ENCODE assay signal across 10 mouse cellular contexts in the genomic region with DNA sequence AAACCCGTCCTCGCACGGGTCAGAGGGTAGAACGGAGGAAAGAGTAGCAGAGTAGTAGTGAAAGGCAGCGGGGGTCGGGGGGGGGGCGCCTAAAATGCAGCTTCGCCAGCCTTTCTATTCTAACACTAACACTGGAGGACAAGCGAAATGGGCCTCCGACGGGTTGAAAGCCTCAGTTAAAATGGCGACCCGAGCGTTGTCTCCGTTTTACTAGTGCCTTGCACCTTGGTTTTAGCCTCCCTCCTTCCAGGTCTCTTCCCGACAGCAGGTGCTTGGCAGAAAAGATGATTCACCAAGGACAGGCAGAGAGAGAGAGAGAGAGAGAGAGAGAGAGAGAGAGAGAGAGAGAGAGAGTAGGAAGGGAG. TPM values are rescaled to one million over a fixed set of nuclear protein-coding genes. Genes with fewer than 3 reads are reported as not detected.
DNase-seq lines count a peak whose midpoint lies in the region; ATAC-seq and TF ChIP-seq lines count a peak whose summit lies in the region.
"Had no signal": no experiment of that assay in that cellular context is flagged by ENCODE, and none has a peak within 500 bp of the region (broad histone marks: within the 10 kb centered on the region; RNA-seq: fewer than 3 reads in every experiment).

No protein-coding gene starts in this region.

- 2% methylated on average over 15 of the region's 16 CpGs for WGBS in heart, postnatal 0 days
- whole genome bisulfite sequencing in forebrain, postnatal 0 days = 6% methylated on average over 16 of the region's 16 CpGs
- WGBS in midbrain, embryonic 16.5 days = 1% methylated on average over 15 of the region's 16 CpGs

- H3K9ac ChIP-seq in heart, postnatal 0 days (replicated peaks; ENCODE audit: low read depth, low read length) = no peak overlapping the region
- H3K9ac ChIP-seq in forebrain, postnatal 0 days = 0 out of 2 replicates have a peak overlapping the region, but pooled peaks have one; percentile 31
- H3K9ac ChIP-seq in midbrain, embryonic 16.5 days (ENCODE audit: low read depth, low read length) = no peak overlapping the region

- no peaks in the 10 kb centered on the region for H3K36me3 ChIP-seq in heart, postnatal 0 days (replicated peaks; ENCODE audit: control insufficient read depth, insufficient read depth, low read length)
- no peaks in the 10 kb centered on the region for H3K36me3 ChIP-seq in forebrain, postnatal 0 days (ENCODE audit: insufficient read depth)
- H3K36me3 ChIP-seq in midbrain, embryonic 16.5 days (ENCODE audit: control insufficient read depth, insufficient read depth, low read length) = no peaks in the 10 kb centered on the region

- TF ChIP-seq EP300 in heart, postnatal 0 days (IDR thresholded peaks at IDR 0.05; ENCODE audit: low read depth) = no peak

- DNase-seq in heart, postnatal 0 days (ENCODE audit: low spot score) = no peak
- no peak for DNase-seq in heart, postnatal 4 days
- DNase-seq in cerebellum, adult 8-10 months = peak; percentile 44
- no peak for DNase-seq in forebrain, postnatal 0 days
- no peak for DNase-seq in B cell, adult 2 months
- no peak for DNase-seq in thymus, postnatal 4 days
- DNase-seq in urinary bladder, postnatal 25 days (ENCODE audit: low spot score) = no peak
- DNase-seq: kidney, adult 9 months; lung, adult 2 months had no signal

- no peak overlapping the region for H3K4me2 ChIP-seq in heart, postnatal 0 days (ENCODE audit: low read depth, low read length)
- H3K4me2 ChIP-seq in forebrain, postnatal 0 days (ENCODE audit: low read depth) = peak overlapping the region; percentile 72
- peak overlapping the region; percentile 8; the same call in 1 of the 2 replicates for H3K4me2 ChIP-seq in midbrain, embryonic 16.5 days (ENCODE audit: low read length)

- no peak for TF ChIP-seq CTCF in heart, postnatal 0 days (IDR thresholded peaks at IDR 0.05; ENCODE audit: low read depth)
- no peak for TF ChIP-seq CTCF in forebrain, postnatal 0 days (IDR thresholded peaks at IDR 0.05; ENCODE audit: low read depth)

- H3K27ac ChIP-seq in heart, postnatal 0 days (ENCODE audit: low read depth) = no peak overlapping the region
- H3K27ac ChIP-seq in forebrain, postnatal 0 days (ENCODE audit: low read depth, low read length) = peak overlapping the region; percentile 40; the same call in 1 of the 2 replicates
- no peak overlapping the region for H3K27ac ChIP-seq in midbrain, embryonic 16.5 days (ENCODE audit: low read length)

- H3K9me3 ChIP-seq in heart, postnatal 0 days (replicated peaks; ENCODE audit: control insufficient read depth, low read length) = no peaks in the 10 kb centered on the region
- no peaks in the 10 kb centered on the region for H3K9me3 ChIP-seq in forebrain, postnatal 0 days (ENCODE audit: low read length)
- H3K9me3 ChIP-seq in midbrain, embryonic 16.5 days (replicated peaks; ENCODE audit: control insufficient read depth, low read length, poor library complexity, severe bottlenecking) = no peaks in the 10 kb centered on the region

- H3K4me3 ChIP-seq in heart, postnatal 0 days (ENCODE audit: low read depth, low read length) = peak overlapping the region; percentile 46
- peak overlapping the region; percentile 20; the same call in 1 of the 2 replicates for H3K4me3 ChIP-seq in forebrain, postnatal 0 days (ENCODE audit: low read depth, low read length)
- H3K4me3 ChIP-seq in midbrain, embryonic 16.5 days (ENCODE audit: low read depth, low read length) = no peak overlapping the region

- peaks cover 20% of the 10 kb centered on the region; the same call in 1 of the 2 replicates for H3K4me1 ChIP-seq in heart, postnatal 0 days (ENCODE audit: control insufficient read depth, insufficient read depth)
- H3K4me1 ChIP-seq in forebrain, postnatal 0 days (ENCODE audit: insufficient read depth) = peaks cover 9% of the 10 kb centered on the region; the same call in 1 of the 2 replicates
- H3K4me1 ChIP-seq in midbrain, embryonic 16.5 days (ENCODE audit: control insufficient read depth, insufficient read depth, low read length) = peaks cover 7% of the 10 kb centered on the region; the same call in 1 of the 2 replicates

- ATAC-seq in heart, postnatal 0 days (ENCODE audit: insufficient read depth, low read depth) = no peak
- ATAC-seq in forebrain, postnatal 0 days = no peak
- no peak for ATAC-seq in midbrain, embryonic 16.5 days

- H3K27me3 ChIP-seq in heart, postnatal 0 days (ENCODE audit: control insufficient read depth, insufficient read depth, low read length) = peaks cover 99% of the 10 kb centered on the region
- peaks cover 45% of the 10 kb centered on the region for H3K27me3 ChIP-seq in forebrain, postnatal 0 days (ENCODE audit: insufficient read depth, low read length)
- peaks cover 52% of the 10 kb centered on the region for H3K27me3 ChIP-seq in midbrain, embryonic 16.5 days (ENCODE audit: control insufficient read depth, insufficient read depth, low read depth, low read length)

RNA-seq across cellular contexts. Expression of gene Pax6, which starts 3.9 kb away (rescaled TPM):
- total RNA-seq in heart, postnatal 0 days (2014; rRNA removed; ENCODE audit: low replicate concordance) = not detected in 2 replicates
- polyA plus RNA-seq in heart, postnatal 0 days (2015; fragmentation: Nextera tagmentation; extraction: Ambion mirVana) = 0.05 and 0.15 TPM in 2 replicates
- under 1 TPM in 1 of 2 experiments, not detected in 1; 0.61 TPM for total RNA-seq in heart, postnatal 4 days (2021)
- 19.0 and 32.9 TPM in 2 replicates for total RNA-seq in forebrain, postnatal 0 days (2014; rRNA removed)
- 14.6 and 19.0 TPM in 2 replicates for polyA plus RNA-seq in forebrain, postnatal 0 days (2015; fragmentation: Nextera tagmentation; extraction: Ambion mirVana)
- polyA plus RNA-seq in midbrain, embryonic 16.5 days (2015; fragmentation: Nextera tagmentation; extraction: Ambion mirVana) = 17.4 and 25.7 TPM in 2 replicates
- polyA plus RNA-seq: lung, adult 2 months had no signal

Comparison
In these comparisons a context has a peak if more than half of its experiments do, and no peak if none do; other contexts are left out.
1. RNA of gene Pax6, which starts 3.9 kb away (total RNA-seq): 19.0 to 32.9 TPM in forebrain, postnatal 0 days; 0.61 TPM in heart, postnatal 4 days and not detected in heart, postnatal 0 days; every median in the first group is over 10 times any median in the second.